Mouse (Mus musculus) ES-Bruce4 (cell line): ENCODE results near the gene Rtkn2. TPM values are rescaled to one million over a fixed set of nuclear protein-coding genes. Genes with fewer than 3 reads are reported as not detected.

Experiments used
- H3K27ac ChIP-seq: 2 replicates; pipeline ENCODE4 v1.5.1; 2012; ENCODE audit warnings: low read length, inconsistent platforms; ENCODE audit not compliant: insufficient read depth
- H3K27me3 ChIP-seq: 2 replicates; pipeline ENCODE4 v1.6.1; 2012; ENCODE audit warnings: mild to moderate bottlenecking, low read length, inconsistent platforms; ENCODE audit not compliant: control insufficient read depth, poor library complexity, insufficient read depth, severe bottlenecking
- H3K36me3 ChIP-seq: 2 replicates; pipeline ENCODE4 v1.6.1; 2012; ENCODE audit warnings: inconsistent platforms, mild to moderate bottlenecking, low read length, moderate library complexity; ENCODE audit not compliant: control insufficient read depth, poor library complexity, insufficient read depth, severe bottlenecking
- H3K4me1 ChIP-seq: one replicate; pipeline ENCODE4 v1.8.1; 2011; ENCODE audit warnings: low read length; ENCODE audit not compliant: control insufficient read depth, insufficient read depth
- H3K4me3 ChIP-seq: 2 replicates; pipeline ENCODE4 v1.5.1; 2011; ENCODE audit warnings: low read depth, mild to moderate bottlenecking, low read length
- H3K9ac ChIP-seq: 2 replicates; pipeline ENCODE4 v1.6.1; 2012; ENCODE audit warnings: low read depth, mild to moderate bottlenecking, inconsistent platforms; ENCODE audit not compliant: poor library complexity, severe bottlenecking
- H3K9me3 ChIP-seq: replicated peaks from 2 replicates; pipeline ENCODE4 v1.6.1; 2012; ENCODE audit warnings: mild to moderate bottlenecking, low read length, inconsistent platforms; ENCODE audit not compliant: control insufficient read depth, poor library complexity, insufficient read depth, severe bottlenecking
- CTCF ChIP-seq: IDR thresholded peaks from one replicate; pipeline ENCODE4 v1.8.1; 2011; ENCODE audit warnings: low read depth, low read length
- EP300 ChIP-seq: IDR thresholded peaks from 2 replicates; pipeline ENCODE4 v1.6.1; 2011; ENCODE audit warnings: low read depth, low read length; ENCODE audit not compliant: insufficient read depth
- POLR2A ChIP-seq: IDR thresholded peaks from one replicate; pipeline ENCODE4 v1.8.1; 2011; ENCODE audit warnings: low read length; ENCODE audit not compliant: insufficient read depth
- polyA plus RNA-seq: library from polyadenylated mRNA; stranded (reverse); fragments of >200 nt; gene quantifications from 2 replicates; pipeline ENCODE4 v1.2.4, GENCODE M21; 2011; ENCODE audit warnings: low read depth; ENCODE audit not compliant: missing spikeins, insufficient read depth, insufficient read length

The Rtkn2 gene
- polyA plus RNA-seq, 1 experiment, result 19.4 TPM

DNA sequence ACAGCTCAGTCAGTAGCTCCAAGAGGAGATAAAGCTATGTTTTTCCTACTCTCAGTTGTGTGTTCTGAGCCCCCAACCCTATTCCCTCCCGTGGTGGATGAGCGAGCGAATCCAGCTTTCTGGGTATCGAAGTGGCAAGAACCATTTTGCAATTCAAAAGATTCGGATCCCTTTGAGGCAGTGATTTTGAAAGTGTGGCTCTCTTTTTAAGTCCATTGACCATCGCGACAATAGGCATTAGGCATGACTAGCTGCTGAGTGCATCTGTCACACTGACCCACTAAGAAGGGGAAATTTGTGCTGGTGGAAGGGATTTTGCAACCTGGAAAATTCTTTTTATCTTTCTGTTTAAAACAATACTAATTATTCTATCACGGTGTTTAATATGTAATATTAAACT lies 15.3 kb upstream of the Rtkn2 start:
- Histone ChIP-seq H3K9me3 (no peaks in the 10 kb centered on the region), H3K4me3 (no peak overlapping the region), H3K27ac (no peak overlapping the region), H3K4me1 (no peaks in the 10 kb centered on the region), H3K36me3 (no peaks in the 10 kb centered on the region), H3K9ac (no peak overlapping the region), H3K27me3 (no peaks in the 10 kb centered on the region)
- no peak for TF ChIP-seq POLR2A

DNA sequence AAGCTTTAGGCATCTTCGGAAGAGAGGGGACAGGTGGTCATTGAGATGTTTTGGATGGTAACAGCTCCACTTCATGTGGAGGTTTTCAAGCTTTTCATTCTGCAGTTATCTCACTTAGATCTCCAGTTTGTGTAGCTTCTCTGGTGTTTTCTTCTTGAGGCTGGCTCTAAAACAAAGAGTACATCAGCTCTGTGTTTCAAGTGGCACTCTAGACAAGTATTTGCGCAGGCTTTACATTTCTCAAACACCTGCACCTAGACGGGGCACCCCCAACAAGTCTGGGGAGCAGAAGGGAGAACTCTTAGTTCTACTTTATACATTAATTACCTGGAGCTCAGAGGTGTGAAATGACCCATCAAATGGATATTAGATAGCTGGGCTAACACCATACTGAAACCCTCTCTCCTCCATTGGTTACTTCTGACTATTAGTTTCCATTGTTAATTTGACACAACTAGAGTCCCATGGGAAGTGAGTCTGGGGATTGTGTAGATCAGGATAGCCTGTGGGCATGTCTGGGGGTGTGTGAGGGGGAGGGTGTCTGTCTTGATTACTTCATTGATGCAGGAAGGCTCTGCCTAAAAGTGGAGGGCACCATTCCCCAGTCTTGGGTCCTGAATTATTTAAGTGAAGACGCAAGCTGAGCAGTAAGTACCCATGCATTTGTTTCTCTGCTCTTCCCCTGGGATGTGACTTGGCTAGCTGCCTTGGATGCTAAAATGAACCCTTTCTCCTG lies 14.0 kb upstream of the Rtkn2 start:
- Histone ChIP-seq H3K4me3 (no peak overlapping the region), H3K4me1 (no peaks in the 10 kb centered on the region), H3K9me3 (no peaks in the 10 kb centered on the region), H3K27me3 (no peaks in the 10 kb centered on the region), H3K36me3 (no peaks in the 10 kb centered on the region), H3K27ac (no peak overlapping the region), H3K9ac (no peak overlapping the region)
- no peak for TF ChIP-seq POLR2A
- TF ChIP-seq CTCF, result no peak
- TF ChIP-seq EP300, result no peak

DNA sequence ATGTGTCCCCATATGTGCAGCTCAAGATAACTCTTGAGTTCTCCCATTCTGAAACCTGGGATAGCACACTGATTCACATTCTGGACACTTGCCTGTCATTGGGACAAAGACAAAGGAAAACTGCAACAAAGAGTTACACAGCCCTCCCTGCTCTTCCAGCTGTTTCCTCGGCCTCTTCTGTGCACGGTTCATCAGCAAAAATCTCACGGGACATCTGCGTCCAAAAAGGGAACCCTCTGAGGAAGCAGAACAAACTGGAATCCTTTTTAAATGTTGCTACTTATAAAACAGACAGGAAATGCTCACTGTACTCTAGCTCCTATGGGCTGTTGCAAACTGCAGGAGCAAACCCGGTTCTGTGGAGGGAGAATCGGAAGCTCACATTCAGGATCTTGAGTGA lies 13.3 kb upstream of the Rtkn2 start:
- Histone ChIP-seq H3K4me1 (no peaks in the 10 kb centered on the region), H3K9ac (no peak overlapping the region), H3K4me3 (no peak overlapping the region), H3K27me3 (no peaks in the 10 kb centered on the region), H3K36me3 (no peaks in the 10 kb centered on the region), H3K9me3 (no peaks in the 10 kb centered on the region), H3K27ac (no peak overlapping the region)
- TF ChIP-seq CTCF, result no peak
- no peak for TF ChIP-seq POLR2A
- no peak for TF ChIP-seq EP300

DNA sequence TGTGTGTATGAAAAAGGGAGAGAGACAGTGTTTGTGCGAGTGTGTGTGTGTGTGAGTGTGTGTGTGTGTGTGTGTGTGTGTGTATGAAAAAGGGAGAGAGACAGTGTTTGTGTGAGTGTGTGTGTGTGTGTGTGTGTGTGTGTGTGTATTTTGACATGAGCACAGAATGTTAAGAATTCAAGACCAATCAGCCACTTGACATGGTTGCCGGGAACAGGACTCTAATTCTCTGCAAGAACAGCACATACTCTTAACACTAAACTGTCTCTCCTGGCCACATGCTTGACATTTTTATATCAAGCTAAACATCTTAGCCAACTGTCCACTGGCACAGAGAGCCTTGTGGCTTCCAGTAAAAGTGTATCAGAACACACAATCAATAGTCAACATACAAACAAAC lies 12.4 kb upstream of the Rtkn2 start:
- Histone ChIP-seq H3K4me1 (no peaks in the 10 kb centered on the region), H3K9ac (no peak overlapping the region), H3K4me3 (no peak overlapping the region), H3K36me3 (no peaks in the 10 kb centered on the region), H3K9me3 (no peaks in the 10 kb centered on the region), H3K27ac (no peak overlapping the region), H3K27me3 (no peaks in the 10 kb centered on the region)
- TF ChIP-seq EP300, result no peak
- no peak for TF ChIP-seq POLR2A
- TF ChIP-seq CTCF, result no peak

DNA sequence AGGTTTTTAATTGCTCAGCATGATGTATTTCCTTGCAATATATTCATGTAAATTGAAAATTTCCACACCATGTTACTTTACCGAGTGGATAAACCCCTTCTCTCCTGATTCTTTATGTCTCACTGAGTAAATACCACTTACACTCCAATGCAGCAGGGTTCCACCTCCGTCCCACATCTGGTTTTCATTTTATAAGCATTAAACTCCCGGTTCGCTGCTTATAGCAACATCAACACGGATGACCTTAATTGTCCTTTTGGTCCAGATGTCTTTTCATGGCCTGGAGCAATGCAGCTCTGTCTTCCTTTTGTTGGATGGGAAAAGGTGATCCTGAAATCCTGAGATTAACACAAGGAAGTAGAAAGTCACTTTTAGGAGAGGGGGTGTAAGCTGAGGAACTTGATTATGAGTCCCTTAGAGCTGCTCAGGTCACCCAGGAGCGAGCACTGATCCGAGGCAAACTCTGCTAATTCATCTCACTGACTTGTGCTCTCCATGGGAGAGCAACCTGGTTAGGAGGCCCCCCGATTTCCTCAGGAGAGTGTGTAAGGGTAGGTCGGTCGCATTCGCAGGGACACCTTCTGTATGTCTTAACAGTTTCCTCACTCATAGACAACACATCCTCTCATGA lies 8.1 kb upstream of the Rtkn2 start:
- Histone ChIP-seq H3K27me3 (no peaks in the 10 kb centered on the region), H3K36me3 (no peaks in the 10 kb centered on the region), H3K4me3 (no peak overlapping the region), H3K9ac (no peak overlapping the region), H3K27ac (no peak overlapping the region), H3K4me1 (no peaks in the 10 kb centered on the region), H3K9me3 (no peaks in the 10 kb centered on the region)
- TF ChIP-seq POLR2A, result no peak

DNA sequence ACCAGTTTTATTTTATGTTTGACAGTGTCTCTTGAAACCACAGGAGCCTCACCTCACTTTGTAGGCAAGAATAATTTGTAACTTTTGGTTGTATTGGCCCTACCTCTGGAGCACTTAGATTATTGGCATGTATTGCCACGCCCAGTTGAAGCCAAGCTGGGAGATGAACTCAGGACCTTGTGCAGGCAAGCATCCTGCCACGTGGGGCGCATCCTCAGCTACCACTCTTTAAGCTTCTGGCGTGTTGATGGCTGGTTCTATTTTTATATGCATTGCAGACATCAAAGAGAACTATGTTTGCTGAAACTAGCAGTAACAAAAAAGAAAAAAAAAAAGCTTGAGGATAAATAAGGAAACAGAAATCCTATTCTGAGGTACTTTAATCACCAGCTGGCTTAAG lies 2.1 kb upstream of the Rtkn2 start:
- H3K9me3 ChIP-seq, result no peaks in the 10 kb centered on the region
- TF ChIP-seq CTCF, result peak; percentile 9
- no peak for TF ChIP-seq EP300
- TF ChIP-seq POLR2A, result no peak
- H3K4me1 ChIP-seq, result no peaks in the 10 kb centered on the region
- H3K9ac ChIP-seq, result no peak overlapping the region
- H3K4me3 ChIP-seq, result no peak overlapping the region
- no peaks in the 10 kb centered on the region for H3K27me3 ChIP-seq
- H3K36me3 ChIP-seq, result no peaks in the 10 kb centered on the region
- H3K27ac ChIP-seq, result no peak overlapping the region
